Comparison of ENCODE assay signal across 9 mouse cellular contexts in genomic region chr2:91035385-91035784, GRCm38 (mm10). TPM values are rescaled to one million over a fixed set of nuclear protein-coding genes. Genes with fewer than 3 reads are reported as not detected.
DNase-seq lines count a peak whose midpoint lies in the region; ATAC-seq and TF ChIP-seq lines count a peak whose summit lies in the region.
"Had no signal": no experiment of that assay in that cellular context is flagged by ENCODE, and none has a peak within 500 bp of the region (broad histone marks: within the 10 kb centered on the region; RNA-seq: fewer than 3 reads in every experiment).

Rapsn (plus strand) TSS chr2:91035620.

- H3K27me3 ChIP-seq in megakaryocyte, embryonic 14.5 days (replicated peaks): peaks cover 12% of the 10 kb centered on the region
- H3K27me3 ChIP-seq in stomach, embryonic 15.5 days (replicated peaks): no peaks in the 10 kb centered on the region
- H3K27me3 ChIP-seq in forebrain, embryonic 12.5 days: no peaks in the 10 kb centered on the region
- H3K27me3 ChIP-seq in hindbrain, postnatal 0 days (ENCODE audit: insufficient read depth, low read length): no peaks in the 10 kb centered on the region
- H3K27me3 ChIP-seq: liver, embryonic 15.5 days had no signal

- no peak within 1 kb of the TSS for H3K4me3 ChIP-seq in megakaryocyte, embryonic 14.5 days (replicated peaks)
- no peak within 1 kb of the TSS for H3K4me3 ChIP-seq in stomach, embryonic 15.5 days (replicated peaks)
- no peak within 1 kb of the TSS for H3K4me3 ChIP-seq in forebrain, embryonic 12.5 days (replicated peaks)
- no peak within 1 kb of the TSS for H3K4me3 ChIP-seq in hindbrain, postnatal 0 days (ENCODE audit: low read length)
- H3K4me3 ChIP-seq: liver, embryonic 15.5 days had no signal

- no peak for ATAC-seq in megakaryocyte, adult 5-6 weeks (ENCODE audit: poor library complexity, severe bottlenecking)
- ATAC-seq in stomach, embryonic 15.5 days (ENCODE audit: insufficient read depth, low FRiP score, low read depth): peak; percentile 56; the same call in 1 of the 2 replicates
- no peak for ATAC-seq in forebrain, embryonic 12.5 days (ENCODE audit: low FRiP score)
- no peak for ATAC-seq in hindbrain, postnatal 0 days

- WGBS in stomach, embryonic 15.5 days: 51% methylated on average over 9 of the region's 9 CpGs
- 74% methylated on average over 9 of the region's 9 CpGs for WGBS in forebrain, embryonic 12.5 days
- 71% methylated on average over 9 of the region's 9 CpGs for WGBS in hindbrain, postnatal 0 days

- DNase-seq in heart, adult 8-10 months (ENCODE audit: low spot score): peak; percentile 53
- DNase-seq in kidney, postnatal 25 days: peak; percentile 59 to 84
- no peak for DNase-seq in left cerebral cortex, postnatal 14 days (ENCODE audit: low spot score in 2 of 2)
- DNase-seq in hindbrain, postnatal 0 days (ENCODE audit: low spot score): no peak

- H3K4me2 ChIP-seq in stomach, embryonic 15.5 days: no peak within 1 kb of the TSS
- no peak within 1 kb of the TSS for H3K4me2 ChIP-seq in forebrain, embryonic 12.5 days
- no peak within 1 kb of the TSS for H3K4me2 ChIP-seq in hindbrain, postnatal 0 days (ENCODE audit: low read depth, low read length)
- H3K4me2 ChIP-seq: liver, embryonic 15.5 days had no signal

- H3K9me3 ChIP-seq in megakaryocyte, embryonic 14.5 days: peaks cover 4% of the 10 kb centered on the region; the same call in 1 of the 2 replicates
- H3K9me3 ChIP-seq in stomach, embryonic 15.5 days: no peaks in the 10 kb centered on the region
- H3K9me3 ChIP-seq in forebrain, embryonic 12.5 days: no peaks in the 10 kb centered on the region
- H3K9me3 ChIP-seq in hindbrain, postnatal 0 days (ENCODE audit: low read length): no peaks in the 10 kb centered on the region
- H3K9me3 ChIP-seq: liver, embryonic 15.5 days had no signal

- TF ChIP-seq CTCF in hindbrain, postnatal 0 days (IDR thresholded peaks at IDR 0.05; ENCODE audit: low read depth): no peak

- H3K36me3 ChIP-seq in megakaryocyte, embryonic 14.5 days (replicated peaks; ENCODE audit: low read length): no peaks in the 10 kb centered on the region
- no peaks in the 10 kb centered on the region for H3K36me3 ChIP-seq in stomach, embryonic 15.5 days
- H3K36me3 ChIP-seq in forebrain, embryonic 12.5 days (replicated peaks): no peaks in the 10 kb centered on the region
- H3K36me3 ChIP-seq in hindbrain, postnatal 0 days (ENCODE audit: insufficient read depth, low read length): no peaks in the 10 kb centered on the region
- H3K36me3 ChIP-seq: liver, embryonic 15.5 days had no signal

- H3K9ac ChIP-seq in stomach, embryonic 15.5 days: no peak within 1 kb of the TSS
- H3K9ac ChIP-seq in forebrain, embryonic 12.5 days: no peak within 1 kb of the TSS
- H3K9ac ChIP-seq in hindbrain, postnatal 0 days (replicated peaks; ENCODE audit: low read length): no peak within 1 kb of the TSS
- H3K9ac ChIP-seq: liver, embryonic 15.5 days had no signal

- H3K27ac ChIP-seq in stomach, embryonic 15.5 days: no peak within 1 kb of the TSS
- no peak within 1 kb of the TSS for H3K27ac ChIP-seq in forebrain, embryonic 12.5 days
- H3K27ac ChIP-seq in hindbrain, postnatal 0 days: no peak within 1 kb of the TSS
- H3K27ac ChIP-seq: liver, embryonic 15.5 days had no signal

- intact Hi-C loops in left cerebral cortex, postnatal 14 days (cut with DNase I): no loop called here

- peaks cover 37% of the 10 kb centered on the region for H3K4me1 ChIP-seq in megakaryocyte, embryonic 14.5 days
- no peaks in the 10 kb centered on the region for H3K4me1 ChIP-seq in stomach, embryonic 15.5 days
- 0 out of 2 replicates have a peak, but pooled peaks cover 2% of the 10 kb centered on the region for H3K4me1 ChIP-seq in forebrain, embryonic 12.5 days
- H3K4me1 ChIP-seq in hindbrain, postnatal 0 days (ENCODE audit: insufficient read depth, low read length): no peaks in the 10 kb centered on the region

RNA-seq across cellular contexts. Expression of gene Rapsn, which starts in this region (rescaled TPM):
- polyA plus RNA-seq in megakaryocyte, embryonic 14.5 days (2012; ENCODE audit: insufficient read depth, low replicate concordance): 6.0 and 10.3 TPM in 2 replicates
- 0.46 and 0.47 TPM in 2 replicates for total RNA-seq in megakaryocyte, adult 5-6 weeks (2015)
- total RNA-seq in megakaryocyte, adult 5-6 weeks (2017): 0.51 and 1.3 TPM in 2 replicates
- total RNA-seq in heart, adult 8-10 months (2022): 10 to 100 TPM; 15.4 to 19.4 (median 16.4) TPM
- polyA plus RNA-seq in stomach, embryonic 15.5 days (2015; fragmentation: Nextera tagmentation; extraction: Ambion mirVana): 2.0 and 4.5 TPM in 2 replicates
- under 1 TPM; 0.24 to 0.36 TPM for total RNA-seq in left cerebral cortex, postnatal 14 days (2021)
- 1.9 and 2.6 TPM in 2 replicates for polyA plus RNA-seq in forebrain, embryonic 12.5 days (2016; fragmentation: Nextera tagmentation; extraction: Ambion mirVana)
- 0.22 TPM in 1 of 2 replicates, not detected in the other for total RNA-seq in hindbrain, postnatal 0 days (2014; rRNA removed)
- 0.88 and 1.1 TPM in 2 replicates for polyA plus RNA-seq in hindbrain, postnatal 0 days (2015; fragmentation: Nextera tagmentation; extraction: Ambion mirVana)

Comparison
In these comparisons a context has a peak if more than half of its experiments do, and no peak if none do; other contexts are left out.
1. RNA of gene Rapsn (total RNA-seq): 15.4 to 19.4 TPM in heart, adult 8-10 months; 0.46 to 1.3 TPM in megakaryocyte, adult 5-6 weeks, 0.24 to 0.36 TPM in left cerebral cortex, postnatal 14 days and 0.22 TPM in hindbrain, postnatal 0 days; every median in the first group is over 4 times any median in the second.
2. DNase-seq: peak in heart, adult 8-10 months (single experiment) and kidney, postnatal 25 days (2 of 2); none in left cerebral cortex, postnatal 14 days (0 of 2) and hindbrain, postnatal 0 days (single experiment).